Comparison of ENCODE assay signal across 11 mouse cellular contexts in genomic region chr8:123777319-123777718, GRCm38 (mm10). TPM values are rescaled to one million over a fixed set of nuclear protein-coding genes. Genes with fewer than 3 reads are reported as not detected.
A peak's percentile ranks its signal among the peaks of the same experiment; 100 is the strongest.
DNase-seq lines count a peak whose midpoint lies in the region; ATAC-seq and TF ChIP-seq lines count a peak whose summit lies in the region.
"Had no signal": no experiment of that assay in that cellular context is flagged by ENCODE, and none has a peak within 500 bp of the region (broad histone marks: within the 10 kb centered on the region; RNA-seq: fewer than 3 reads in every experiment).

No protein-coding gene starts in this region.

- H3K4me2 ChIP-seq in hindbrain, embryonic 14.5 days (replicated peaks), result no peak overlapping the region
- no peak overlapping the region for H3K4me2 ChIP-seq in hindbrain, embryonic 11.5 days (replicated peaks; ENCODE audit: low read depth, low read length)
- H3K4me2 ChIP-seq in stomach, postnatal 0 days (replicated peaks; ENCODE audit: low read depth), result no peak overlapping the region
- no peak overlapping the region for H3K4me2 ChIP-seq in forebrain, embryonic 14.5 days (ENCODE audit: low read length)
- H3K4me2 ChIP-seq: embryonic facial prominence, embryonic 12.5 days; limb, embryonic 12.5 days had no signal

- 42% methylated on average over 7 of the region's 7 CpGs for WGBS in hindbrain, embryonic 14.5 days
- WGBS in hindbrain, embryonic 11.5 days, result 44% methylated on average over 7 of the region's 7 CpGs
- WGBS in stomach, postnatal 0 days, result 34% methylated on average over 7 of the region's 7 CpGs
- WGBS in forebrain, embryonic 14.5 days, result 38% methylated on average over 7 of the region's 7 CpGs

- H3K4me1 ChIP-seq in hindbrain, embryonic 14.5 days (replicated peaks; ENCODE audit: control insufficient read depth, insufficient read depth, low read length), result no peaks in the 10 kb centered on the region
- no peaks in the 10 kb centered on the region for H3K4me1 ChIP-seq in hindbrain, embryonic 11.5 days (replicated peaks; ENCODE audit: control insufficient read depth, insufficient read depth, low read length)
- H3K4me1 ChIP-seq in stomach, postnatal 0 days (replicated peaks; ENCODE audit: control insufficient read depth, insufficient read depth), result no peaks in the 10 kb centered on the region
- H3K4me1 ChIP-seq in forebrain, embryonic 14.5 days (ENCODE audit: control insufficient read depth, insufficient read depth, low read length), result no peaks in the 10 kb centered on the region

- peak; percentile 71 for DNase-seq in adrenal gland, postnatal 14 days
- no peak for DNase-seq in adrenal gland, adult 8-10 months
- DNase-seq in hindbrain, embryonic 14.5 days (ENCODE audit: low spot score), result no peak
- no peak for DNase-seq in hindbrain, embryonic 11.5 days (ENCODE audit: low spot score)
- peak; percentile 44 to 46 for DNase-seq in right cerebral cortex, postnatal 36 days (ENCODE audit: low spot score in 2 of 2)
- no peak for DNase-seq in right cerebral cortex, postnatal 25 days
- peak; percentile 29 for DNase-seq in stomach, postnatal 0 days (ENCODE audit: low spot score)
- no peak for DNase-seq in forebrain, embryonic 14.5 days (ENCODE audit: low spot score)

- H3K4me3 ChIP-seq in hindbrain, embryonic 14.5 days (replicated peaks; ENCODE audit: low read length), result no peak overlapping the region
- no peak overlapping the region for H3K4me3 ChIP-seq in hindbrain, embryonic 11.5 days (ENCODE audit: low read depth, low read length)
- H3K4me3 ChIP-seq in stomach, postnatal 0 days (ENCODE audit: low read depth, low read length), result no peak overlapping the region
- no peak overlapping the region for H3K4me3 ChIP-seq in forebrain, embryonic 14.5 days (ENCODE audit: low read depth, low read length)
- H3K4me3 ChIP-seq: embryonic facial prominence, embryonic 12.5 days; limb, embryonic 12.5 days had no signal

- H3K9me3 ChIP-seq in hindbrain, embryonic 14.5 days (ENCODE audit: control insufficient read depth, low read length), result no peaks in the 10 kb centered on the region
- no peaks in the 10 kb centered on the region for H3K9me3 ChIP-seq in hindbrain, embryonic 11.5 days (ENCODE audit: control insufficient read depth, low read length)
- H3K9me3 ChIP-seq in stomach, postnatal 0 days (ENCODE audit: control insufficient read depth, low read length), result no peaks in the 10 kb centered on the region
- no peaks in the 10 kb centered on the region for H3K9me3 ChIP-seq in forebrain, embryonic 14.5 days (replicated peaks; ENCODE audit: control insufficient read depth, low read length)
- H3K9me3 ChIP-seq: embryonic facial prominence, embryonic 12.5 days; limb, embryonic 12.5 days had no signal

- H3K36me3 ChIP-seq in hindbrain, embryonic 14.5 days (replicated peaks; ENCODE audit: control insufficient read depth, insufficient read depth), result no peaks in the 10 kb centered on the region
- no peaks in the 10 kb centered on the region for H3K36me3 ChIP-seq in hindbrain, embryonic 11.5 days (ENCODE audit: control insufficient read depth, insufficient read depth, low read length)
- no peaks in the 10 kb centered on the region for H3K36me3 ChIP-seq in stomach, postnatal 0 days (ENCODE audit: control insufficient read depth, insufficient read depth, low read length)
- H3K36me3 ChIP-seq in forebrain, embryonic 14.5 days (ENCODE audit: control insufficient read depth, insufficient read depth, low read length), result no peaks in the 10 kb centered on the region
- H3K36me3 ChIP-seq: embryonic facial prominence, embryonic 12.5 days; limb, embryonic 12.5 days had no signal

- no peak for TF ChIP-seq CTCF in stomach, postnatal 0 days (IDR thresholded peaks at IDR 0.05; ENCODE audit: low read depth)

- H3K9ac ChIP-seq in hindbrain, embryonic 14.5 days, result no peak overlapping the region
- H3K9ac ChIP-seq in hindbrain, embryonic 11.5 days (ENCODE audit: low read depth, low read length), result no peak overlapping the region
- H3K9ac ChIP-seq in stomach, postnatal 0 days (ENCODE audit: low read length), result no peak overlapping the region
- H3K9ac ChIP-seq in forebrain, embryonic 14.5 days (ENCODE audit: low read length), result no peak overlapping the region
- H3K9ac ChIP-seq: embryonic facial prominence, embryonic 12.5 days; limb, embryonic 12.5 days had no signal

- H3K27me3 ChIP-seq in hindbrain, embryonic 14.5 days (ENCODE audit: control insufficient read depth, insufficient read depth, low read length), result no peaks in the 10 kb centered on the region
- no peaks in the 10 kb centered on the region for H3K27me3 ChIP-seq in hindbrain, embryonic 11.5 days (ENCODE audit: control insufficient read depth, insufficient read depth, low read length)
- no peaks in the 10 kb centered on the region for H3K27me3 ChIP-seq in stomach, postnatal 0 days (ENCODE audit: control insufficient read depth, insufficient read depth, low read length)
- no peaks in the 10 kb centered on the region for H3K27me3 ChIP-seq in forebrain, embryonic 14.5 days (replicated peaks; ENCODE audit: control insufficient read depth, insufficient read depth, low read length)
- H3K27me3 ChIP-seq: embryonic facial prominence, embryonic 12.5 days had no signal

- no peak for ATAC-seq in hindbrain, embryonic 14.5 days (ENCODE audit: low FRiP score)
- no peak for ATAC-seq in hindbrain, embryonic 11.5 days (ENCODE audit: low FRiP score)
- no peak for ATAC-seq in stomach, postnatal 0 days (ENCODE audit: low FRiP score, low TSS enrichment)
- no peak for ATAC-seq in forebrain, embryonic 14.5 days
- ATAC-seq: inflammation-experienced regulatory T-cells, adult 6 months had no signal

- peak overlapping the region; percentile 54; the same call in 1 of the 2 replicates for H3K27ac ChIP-seq in hindbrain, embryonic 14.5 days
- H3K27ac ChIP-seq in hindbrain, embryonic 11.5 days (ENCODE audit: low read depth, low read length), result no peak overlapping the region
- no peak overlapping the region for H3K27ac ChIP-seq in stomach, postnatal 0 days (replicated peaks)
- H3K27ac ChIP-seq in forebrain, embryonic 14.5 days (ENCODE audit: low read depth, low read length), result no peak overlapping the region
- H3K27ac ChIP-seq: embryonic facial prominence, embryonic 12.5 days; limb, embryonic 12.5 days had no signal

- TF ChIP-seq EP300 in stomach, postnatal 0 days (optimal IDR thresholded peaks at IDR 0.05), result no peak

RNA-seq across cellular contexts. Expression of gene Rab4a, which starts 28.5 kb away (rescaled TPM):
- total RNA-seq in adrenal gland, postnatal 14 days (2021), result 18.9 and 20.0 TPM in 2 replicates
- 10 to 100 TPM; 24.3 to 40.6 (median 34.0) TPM for total RNA-seq in adrenal gland, adult 8-10 months (2022)
- polyA plus RNA-seq in hindbrain, embryonic 14.5 days (2014; fragmentation: Nextera tagmentation; extraction: Ambion mirVana), result 79.1 and 82.7 TPM in 2 replicates
- polyA plus RNA-seq in hindbrain, embryonic 11.5 days (2014; fragmentation: Nextera tagmentation; extraction: Ambion mirVana), result 64.3 and 68.7 TPM in 2 replicates
- 25.8 and 27.0 TPM in 2 replicates for polyA plus RNA-seq in stomach, postnatal 0 days (2015; fragmentation: Nextera tagmentation; extraction: Ambion mirVana)
- polyA plus RNA-seq in forebrain, embryonic 14.5 days (2014; fragmentation: Nextera tagmentation; extraction: Ambion mirVana), result 68.2 and 74.5 TPM in 2 replicates

Comparison
In these comparisons a context has a peak if more than half of its experiments do, and no peak if none do; other contexts are left out.
1. DNase-seq: peak in adrenal gland, postnatal 14 days (single experiment), right cerebral cortex, postnatal 36 days (2 of 2) and stomach, postnatal 0 days (single experiment); none in adrenal gland, adult 8-10 months (single experiment), hindbrain, embryonic 14.5 days (single experiment), hindbrain, embryonic 11.5 days (single experiment), right cerebral cortex, postnatal 25 days (single experiment) and forebrain, embryonic 14.5 days (single experiment).